Mouse (Mus musculus): ENCODE results near the gene Zmiz2. TPM values are rescaled to one million over a fixed set of nuclear protein-coding genes. Genes with fewer than 3 reads are reported as not detected.

Zmiz2 gene
- polyA plus RNA-seq, 1 experiment from 2014 or later = 8.2 TPM

GRCm38 (mm10) chr11:6388126-6388725 is 648 bp upstream of the Zmiz2 start:
- Histone ChIP-seq H3K27ac (replicated peaks in 1 of 2; ENCODE audit: control insufficient read depth in 1 of 2, insufficient read depth in 1 of 2, low read depth in 2 of 2, low read length in 2 of 2) (peak overlapping the region; percentile 88 to 95), H3K36me3 (ENCODE audit: control insufficient read depth, insufficient read depth, low read length) (peaks cover 7% of the 10 kb centered on the region; the same call in 1 of the 2 replicates), H3K4me2 (ENCODE audit: low read length) (peak overlapping the region; percentile 90), H3K9ac (ENCODE audit: low read length) (peak overlapping the region; percentile 93; the same call in 1 of the 2 replicates), H3K9me3 (ENCODE audit: control insufficient read depth, low read length) (no peaks in the 10 kb centered on the region), H3K4me3 (ENCODE audit: control insufficient read depth in 1 of 2, insufficient read depth in 1 of 2, low read depth in 1 of 2, low read length in 2 of 2) (peak overlapping the region; percentile 76 to 87; a peak in 2 of 4 replicates), H3K4me1 (ENCODE audit: control insufficient read depth in 2 of 2, insufficient read depth in 2 of 2, low read length in 2 of 2) (peaks cover 3 to 11% of the 10 kb centered on the region in 2 experiments; a peak in 3 of 4 replicates), H3K27me3 (ENCODE audit: control insufficient read depth, insufficient read depth, low read length) (no peaks in the 10 kb centered on the region)
- WGBS = 90% methylated on average over 6 of the region's 6 CpGs
- no peak for ATAC-seq (ENCODE audit: insufficient number of reproducible peaks, insufficient read depth, low FRiP score, low read depth)

- WGBS = under 1% methylated on average over 40 of the region's 43 CpGs
Observed at GRCm38 (mm10) chr11:6389483-6389921, 628 bp downstream of the Zmiz2 start.

GRCm38 (mm10) chr11:6390376-6391053 is 1.6 kb downstream of the Zmiz2 start:
- Histone ChIP-seq H3K9ac (ENCODE audit: low read length) (peak overlapping the region; percentile 93), H3K36me3 (ENCODE audit: control insufficient read depth, insufficient read depth, low read length) (peaks cover 18% of the 10 kb centered on the region), H3K4me1 (ENCODE audit: control insufficient read depth in 2 of 2, insufficient read depth in 2 of 2, low read length in 2 of 2) (peaks cover 3 to 11% of the 10 kb centered on the region in 2 experiments; a peak in 3 of 4 replicates), H3K27me3 (ENCODE audit: control insufficient read depth, insufficient read depth, low read length) (no peaks in the 10 kb centered on the region), H3K4me3 (ENCODE audit: control insufficient read depth in 1 of 2, insufficient read depth in 1 of 2, low read depth in 1 of 2, low read length in 2 of 2) (peak overlapping the region in 1 of 2 experiments; percentile 76; a peak in 2 of 4 replicates), H3K9me3 (ENCODE audit: control insufficient read depth, low read length) (no peaks in the 10 kb centered on the region), H3K4me2 (ENCODE audit: low read length) (peak overlapping the region; percentile 90), H3K27ac (replicated peaks in 1 of 2; ENCODE audit: control insufficient read depth in 1 of 2, insufficient read depth in 1 of 2, low read depth in 2 of 2, low read length in 2 of 2) (no peak overlapping the region)
- 90% methylated on average over 8 of the region's 8 CpGs for WGBS
- ATAC-seq (ENCODE audit: insufficient number of reproducible peaks, insufficient read depth, low FRiP score, low read depth) = no peak

More at GRCm38 (mm10) chr11:6389483-6389921, 628 bp downstream of the Zmiz2 start:
- ATAC-seq (ENCODE audit: insufficient number of reproducible peaks, insufficient read depth, low FRiP score, low read depth) = peak; percentile 24; the same call in 1 of the 2 replicates
- H3K27me3 ChIP-seq (ENCODE audit: control insufficient read depth, insufficient read depth, low read length) = no peaks in the 10 kb centered on the region
- no peaks in the 10 kb centered on the region for H3K9me3 ChIP-seq (ENCODE audit: control insufficient read depth, low read length)
- peak overlapping the region; percentile 90 for H3K4me2 ChIP-seq (ENCODE audit: low read length)
- peaks cover 8% of the 10 kb centered on the region; the same call in 1 of the 2 replicates for H3K36me3 ChIP-seq (ENCODE audit: control insufficient read depth, insufficient read depth, low read length)
- H3K4me3 ChIP-seq (ENCODE audit: control insufficient read depth in 1 of 2, insufficient read depth in 1 of 2, low read depth in 1 of 2, low read length in 2 of 2) = peak overlapping the region; percentile 76 to 87
- peak overlapping the region in 1 of 2 experiments; percentile 95; a peak in 2 of 4 replicates for H3K27ac ChIP-seq (replicated peaks in 1 of 2; ENCODE audit: control insufficient read depth in 1 of 2, insufficient read depth in 1 of 2, low read depth in 2 of 2, low read length in 2 of 2)
- H3K4me1 ChIP-seq (ENCODE audit: control insufficient read depth in 2 of 2, insufficient read depth in 2 of 2, low read length in 2 of 2) = peaks cover 3 to 11% of the 10 kb centered on the region in 2 experiments; a peak in 3 of 4 replicates
- peak overlapping the region; percentile 93 for H3K9ac ChIP-seq (ENCODE audit: low read length)

- peaks cover 3 to 11% of the 10 kb centered on the region in 2 experiments; a peak in 3 of 4 replicates for H3K4me1 ChIP-seq (ENCODE audit: control insufficient read depth in 2 of 2, insufficient read depth in 2 of 2, low read length in 2 of 2)
- H3K27ac ChIP-seq (replicated peaks in 1 of 2; ENCODE audit: control insufficient read depth in 1 of 2, insufficient read depth in 1 of 2, low read depth in 2 of 2, low read length in 2 of 2) = no peak overlapping the region
- H3K36me3 ChIP-seq (ENCODE audit: control insufficient read depth, insufficient read depth, low read length) = peaks cover 30% of the 10 kb centered on the region
- H3K4me3 ChIP-seq (ENCODE audit: control insufficient read depth in 1 of 2, insufficient read depth in 1 of 2, low read depth in 1 of 2, low read length in 2 of 2) = no peak overlapping the region
- H3K9ac ChIP-seq (ENCODE audit: low read length) = no peak overlapping the region
- no peak for ATAC-seq (ENCODE audit: insufficient number of reproducible peaks, insufficient read depth, low FRiP score, low read depth)
- no peaks in the 10 kb centered on the region for H3K27me3 ChIP-seq (ENCODE audit: control insufficient read depth, insufficient read depth, low read length)
- WGBS = 81% methylated on average over 8 of the region's 8 CpGs
- H3K4me2 ChIP-seq (ENCODE audit: low read length) = no peak overlapping the region
- H3K9me3 ChIP-seq (ENCODE audit: control insufficient read depth, low read length) = no peaks in the 10 kb centered on the region
Observed at GRCm38 (mm10) chr11:6391516-6392276, 2.8 kb downstream of the Zmiz2 start.

- peaks cover 3 to 11% of the 10 kb centered on the region in 2 experiments; a peak in 3 of 4 replicates for H3K4me1 ChIP-seq (ENCODE audit: control insufficient read depth in 2 of 2, insufficient read depth in 2 of 2, low read length in 2 of 2)
- H3K4me3 ChIP-seq (ENCODE audit: control insufficient read depth in 1 of 2, insufficient read depth in 1 of 2, low read depth in 1 of 2, low read length in 2 of 2) = no peak overlapping the region
- no peak overlapping the region for H3K4me2 ChIP-seq (ENCODE audit: low read length)
- no peak for ATAC-seq (ENCODE audit: insufficient number of reproducible peaks, insufficient read depth, low FRiP score, low read depth)
- H3K27ac ChIP-seq (replicated peaks in 1 of 2; ENCODE audit: control insufficient read depth in 1 of 2, insufficient read depth in 1 of 2, low read depth in 2 of 2, low read length in 2 of 2) = no peak overlapping the region
- H3K36me3 ChIP-seq (ENCODE audit: control insufficient read depth, insufficient read depth, low read length) = peaks cover 41% of the 10 kb centered on the region
- 71% methylated on average over 6 of the region's 6 CpGs for WGBS
- H3K9ac ChIP-seq (ENCODE audit: low read length) = no peak overlapping the region
- H3K27me3 ChIP-seq (ENCODE audit: control insufficient read depth, insufficient read depth, low read length) = no peaks in the 10 kb centered on the region
- H3K9me3 ChIP-seq (ENCODE audit: control insufficient read depth, low read length) = no peaks in the 10 kb centered on the region
Observed at GRCm38 (mm10) chr11:6392857-6393256, 4.0 kb downstream of the Zmiz2 start.

GRCm38 (mm10) chr11:6393866-6394265 is 5.0 kb downstream of the Zmiz2 start:
- Histone ChIP-seq H3K36me3 (ENCODE audit: control insufficient read depth, insufficient read depth, low read length) (peaks cover 51% of the 10 kb centered on the region), H3K9me3 (ENCODE audit: control insufficient read depth, low read length) (no peaks in the 10 kb centered on the region), H3K27me3 (ENCODE audit: control insufficient read depth, insufficient read depth, low read length) (no peaks in the 10 kb centered on the region), H3K4me1 (ENCODE audit: control insufficient read depth in 2 of 2, insufficient read depth in 2 of 2, low read length in 2 of 2) (peaks cover 3 to 11% of the 10 kb centered on the region in 2 experiments; a peak in 3 of 4 replicates), H3K4me2 (ENCODE audit: low read length) (no peak overlapping the region), H3K27ac (replicated peaks in 1 of 2; ENCODE audit: control insufficient read depth in 1 of 2, insufficient read depth in 1 of 2, low read depth in 2 of 2, low read length in 2 of 2) (no peak overlapping the region), H3K9ac (ENCODE audit: low read length) (no peak overlapping the region), H3K4me3 (ENCODE audit: control insufficient read depth in 1 of 2, insufficient read depth in 1 of 2, low read depth in 1 of 2, low read length in 2 of 2) (no peak overlapping the region)
- no peak for ATAC-seq (ENCODE audit: insufficient number of reproducible peaks, insufficient read depth, low FRiP score, low read depth)
- 48% methylated on average over 1 of the region's 1 CpGs for WGBS

GRCm38 (mm10) chr11:6395565-6395964 is 6.7 kb downstream of the Zmiz2 start:
- Histone ChIP-seq H3K9me3 (ENCODE audit: control insufficient read depth, low read length) (no peaks in the 10 kb centered on the region), H3K36me3 (ENCODE audit: control insufficient read depth, insufficient read depth, low read length) (peaks cover 68% of the 10 kb centered on the region)
- no peak for ATAC-seq (ENCODE audit: insufficient number of reproducible peaks, insufficient read depth, low FRiP score, low read depth)

More at GRCm38 (mm10) chr11:6395565-6395964, 6.7 kb downstream of the Zmiz2 start:
- Histone ChIP-seq H3K9ac (ENCODE audit: low read length) (no peak overlapping the region), H3K27me3 (ENCODE audit: control insufficient read depth, insufficient read depth, low read length) (no peaks in the 10 kb centered on the region), H3K4me2 (ENCODE audit: low read length) (no peak overlapping the region), H3K27ac (replicated peaks in 1 of 2; ENCODE audit: control insufficient read depth in 1 of 2, insufficient read depth in 1 of 2, low read depth in 2 of 2, low read length in 2 of 2) (no peak overlapping the region), H3K4me1 (ENCODE audit: control insufficient read depth in 2 of 2, insufficient read depth in 2 of 2, low read length in 2 of 2) (peaks cover 0 to 2% of the 10 kb centered on the region in 2 experiments; a peak in 2 of 4 replicates), H3K4me3 (ENCODE audit: control insufficient read depth in 1 of 2, insufficient read depth in 1 of 2, low read depth in 1 of 2, low read length in 2 of 2) (no peak overlapping the region)
- WGBS = 87% methylated on average over 5 of the region's 5 CpGs

Measured in heart, embryonic 14.5 days (tissue).